Mouse (Mus musculus): Measurements from ENCODE around the gene Eya4.

GRCm38 (mm10) chr10:23179285-23179684 lies 171.3 kb downstream of the Eya4 start:
- TF ChIP-seq CTCF (IDR thresholded peaks at IDR 0.05; ENCODE audit: extremely low read depth, insufficient read depth, insufficient read length, insufficient replicate concordance) (no peak), POLR2A (IDR thresholded peaks at IDR 0.05; ENCODE audit: low read depth, low read length) (no peak)

Measured in spleen, adult 2 months (tissue).